Mouse (Mus musculus) thymus, adult 2 months (tissue): ENCODE data around the gene Skap1. TPM values are rescaled to one million over a fixed set of nuclear protein-coding genes. Genes with fewer than 3 reads are reported as not detected.

Source experiments
- DNase-seq: peaks from one replicate; pipeline ENCODE4 v3.0.0; 2021
- H3K27ac ChIP-seq: fragments of 200-500 bp; 2 replicates; pipeline ENCODE4 v1.5.1; 2012; ENCODE audit warnings: low read length, control low read depth; ENCODE audit not compliant: control insufficient read depth, insufficient read depth
- H3K27me3 ChIP-seq: fragments of 200-500 bp; 2 replicates; pipeline ENCODE4 v1.6.1; 2012; ENCODE audit warnings: mild to moderate bottlenecking, low read length, moderate library complexity, mixed read lengths; ENCODE audit not compliant: control insufficient read depth, insufficient read depth
- H3K36me3 ChIP-seq: fragments of 200-500 bp; 2 replicates; pipeline ENCODE4 v1.6.1; 2012; ENCODE audit warnings: mild to moderate bottlenecking, low read length, moderate library complexity; ENCODE audit not compliant: control insufficient read depth, insufficient read depth
- H3K4me1 ChIP-seq: fragments of 200-500 bp; replicated peaks from 2 replicates; pipeline ENCODE4 v1.6.1; 2012; ENCODE audit warnings: low read length; ENCODE audit not compliant: control insufficient read depth, insufficient read depth
- H3K4me3 ChIP-seq: fragments of 200-500 bp; 2 replicates; pipeline ENCODE4 v1.5.1; 2012; ENCODE audit warnings: mild to moderate bottlenecking, low read length, control low read depth, moderate library complexity; ENCODE audit not compliant: control insufficient read depth, insufficient read depth
- CTCF ChIP-seq: fragments of 200-500 bp; IDR thresholded peaks from 2 replicates; pipeline ENCODE4 v1.5.1; 2012; ENCODE audit warnings: mild to moderate bottlenecking, control low read depth, low read length, moderate library complexity, borderline replicate concordance; ENCODE audit not compliant: control insufficient read depth, poor library complexity, insufficient read depth; ENCODE audit errors: extremely low read depth
- POLR2A ChIP-seq: fragments of 200-500 bp; IDR thresholded peaks from 2 replicates; pipeline ENCODE4 v1.6.1; 2012; ENCODE audit warnings: mild to moderate bottlenecking, low read length, control low read depth, moderate library complexity; ENCODE audit not compliant: control insufficient read depth, poor library complexity, insufficient read depth; ENCODE audit errors: extremely low read depth
- WGBS: fragments of 180-500 bp; shearing (Covaris S2); methylation state at CpG from one replicate; pipeline ENCODE4 v1.1.7; 2018; 5-methylcytosine and 5-hydroxymethylcytosine counted together
- polyA plus RNA-seq: library from polyadenylated mRNA; depleted of rRNA; stranded (reverse); fragments of >200 nt; gene quantifications from 2 replicates; pipeline ENCODE4 v1.2.3, GENCODE M21; 2012

The Skap1 gene
- polyA plus RNA-seq, 1 experiment = 205 TPM

GRCm38 (mm10) chr11:96737673-96738471 is 273.5 kb downstream of the Skap1 start:
- no peak for DNase-seq
- Histone ChIP-seq H3K27ac (no peak overlapping the region), H3K27me3 (no peaks in the 10 kb centered on the region), H3K36me3 (peaks cover 14% of the 10 kb centered on the region), H3K4me1 (no peaks in the 10 kb centered on the region), H3K4me3 (no peak overlapping the region)
- WGBS = 92% methylated on average over 14 of the region's 14 CpGs
- TF ChIP-seq POLR2A (no peak), CTCF (no peak)

DNA sequence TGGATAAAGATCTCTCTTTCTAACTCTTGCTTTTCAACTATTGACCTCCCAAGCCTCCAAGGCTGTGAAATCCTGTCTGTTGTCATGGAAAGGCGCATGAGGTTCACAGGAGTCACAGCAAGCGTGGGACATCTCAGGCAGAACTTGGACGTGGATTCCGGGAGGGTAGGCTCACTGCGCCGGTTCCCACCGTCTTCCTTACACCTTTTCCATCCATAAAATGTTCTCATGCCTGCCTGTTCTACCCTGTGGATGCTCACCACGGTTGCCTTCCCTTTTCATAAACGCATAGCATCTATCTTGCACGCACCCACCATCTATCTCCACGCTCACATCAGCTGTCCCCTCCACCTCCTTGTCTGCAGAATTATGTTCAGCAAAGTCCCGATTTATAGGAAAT is 276.4 kb downstream of the Skap1 start:
- H3K27ac ChIP-seq = no peak overlapping the region
- H3K4me3 ChIP-seq = no peak overlapping the region
- no peaks in the 10 kb centered on the region for H3K4me1 ChIP-seq
- WGBS = 88% methylated on average over 12 of the region's 12 CpGs
- DNase-seq = no peak
- peaks cover 12% of the 10 kb centered on the region for H3K36me3 ChIP-seq
- TF ChIP-seq CTCF = no peak
- TF ChIP-seq POLR2A = no peak
- no peaks in the 10 kb centered on the region for H3K27me3 ChIP-seq

DNA sequence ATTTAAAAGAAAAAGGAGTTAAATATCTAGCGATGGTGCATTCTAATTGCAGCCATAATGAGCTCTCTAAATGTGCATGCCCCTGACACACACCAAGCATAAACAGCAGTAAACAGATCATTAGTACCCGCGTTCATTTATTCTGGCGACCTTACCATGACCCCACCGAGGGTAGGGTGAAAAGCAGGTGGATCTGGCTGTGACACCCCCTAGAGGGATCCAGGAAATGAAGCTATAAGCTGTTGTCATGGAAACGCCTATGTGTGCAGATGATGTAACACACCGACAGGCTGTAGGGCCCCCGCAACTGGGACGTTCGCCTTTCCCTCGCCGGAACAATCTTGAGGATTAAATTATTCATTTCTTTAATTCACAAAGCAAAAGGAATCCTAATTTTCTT is 277.6 kb downstream of the Skap1 start:
- Histone ChIP-seq H3K27me3 (no peaks in the 10 kb centered on the region), H3K36me3 (peaks cover 7% of the 10 kb centered on the region; the same call in 1 of the 2 replicates), H3K27ac (no peak overlapping the region), H3K4me3 (no peak overlapping the region), H3K4me1 (no peaks in the 10 kb centered on the region)
- WGBS = 55% methylated on average over 12 of the region's 12 CpGs
- DNase-seq = no peak
- TF ChIP-seq CTCF (no peak), POLR2A (no peak)

GRCm38 (mm10) chr11:96743000-96743399 is 278.6 kb downstream of the Skap1 start:
- WGBS = 73% methylated on average over 11 of the region's 11 CpGs
- DNase-seq = no peak
- TF ChIP-seq POLR2A = no peak
- no peak for TF ChIP-seq CTCF
- Histone ChIP-seq H3K4me1 (no peaks in the 10 kb centered on the region), H3K36me3 (peaks cover 11% of the 10 kb centered on the region; the same call in 1 of the 2 replicates), H3K27ac (no peak overlapping the region), H3K27me3 (no peaks in the 10 kb centered on the region), H3K4me3 (no peak overlapping the region)

DNA sequence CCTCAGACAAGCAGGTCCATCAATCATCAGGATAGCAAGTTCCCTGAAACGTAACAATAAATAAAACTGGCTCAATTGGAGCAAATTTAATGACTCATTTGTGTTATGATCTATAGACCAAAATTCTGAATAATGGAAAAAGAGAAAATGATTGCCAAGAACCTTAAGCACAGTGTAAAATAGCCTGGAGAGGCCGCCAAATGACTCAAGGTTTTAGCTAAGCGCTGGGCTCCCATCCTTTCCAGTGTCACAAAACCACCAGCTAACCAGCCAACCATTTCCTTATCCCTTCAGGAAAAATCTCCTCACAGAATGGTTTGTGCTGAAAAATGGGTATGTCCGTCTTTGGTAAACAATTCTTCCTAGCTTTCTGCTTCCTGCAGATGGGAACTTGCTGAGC is 279.5 kb downstream of the Skap1 start:
- Histone ChIP-seq H3K27me3 (no peaks in the 10 kb centered on the region), H3K4me3 (no peak overlapping the region), H3K27ac (no peak overlapping the region), H3K4me1 (no peaks in the 10 kb centered on the region), H3K36me3 (peaks cover 11% of the 10 kb centered on the region; the same call in 1 of the 2 replicates)
- WGBS = 93% methylated on average over 4 of the region's 4 CpGs
- TF ChIP-seq POLR2A = no peak
- no peak for TF ChIP-seq CTCF
- no peak for DNase-seq

DNA sequence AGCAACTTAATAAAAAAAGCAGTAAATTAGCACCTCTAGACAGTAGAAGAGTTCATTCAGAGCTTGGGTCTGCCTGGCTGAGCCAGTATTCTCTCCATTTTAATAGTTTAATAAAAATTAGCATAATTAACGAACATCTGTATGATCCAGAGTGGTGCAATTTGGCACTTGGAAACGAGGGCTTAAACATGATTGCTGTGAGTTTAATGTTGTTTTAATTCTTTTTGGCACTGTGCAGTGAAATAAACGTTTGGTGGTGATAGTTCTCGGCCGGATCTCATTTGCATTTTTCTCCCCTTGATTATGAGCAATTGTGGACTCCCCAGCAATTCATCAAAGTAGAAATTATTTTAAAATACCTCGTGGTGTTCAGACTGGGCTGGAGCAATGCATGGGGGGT is 282.3 kb downstream of the Skap1 start:
- Histone ChIP-seq H3K4me1 (no peaks in the 10 kb centered on the region), H3K4me3 (no peak overlapping the region), H3K27me3 (no peaks in the 10 kb centered on the region), H3K27ac (no peak overlapping the region), H3K36me3 (peaks cover 11% of the 10 kb centered on the region; the same call in 1 of the 2 replicates)
- DNase-seq = no peak
- TF ChIP-seq CTCF (no peak), POLR2A (no peak)
- WGBS = 90% methylated on average over 6 of the region's 6 CpGs
